Mouse (Mus musculus) ovary, adult 18-20 months (tissue): ENCODE results near the gene Banf2.
A peak's percentile ranks its signal among the peaks of the same experiment; 100 is the strongest.

Source experiments
- DNase-seq: peaks from one replicate; pipeline ENCODE4 v3.0.0; 2022; ENCODE audit warnings: low spot score, mixed read lengths

Gene Banf2

DNA sequence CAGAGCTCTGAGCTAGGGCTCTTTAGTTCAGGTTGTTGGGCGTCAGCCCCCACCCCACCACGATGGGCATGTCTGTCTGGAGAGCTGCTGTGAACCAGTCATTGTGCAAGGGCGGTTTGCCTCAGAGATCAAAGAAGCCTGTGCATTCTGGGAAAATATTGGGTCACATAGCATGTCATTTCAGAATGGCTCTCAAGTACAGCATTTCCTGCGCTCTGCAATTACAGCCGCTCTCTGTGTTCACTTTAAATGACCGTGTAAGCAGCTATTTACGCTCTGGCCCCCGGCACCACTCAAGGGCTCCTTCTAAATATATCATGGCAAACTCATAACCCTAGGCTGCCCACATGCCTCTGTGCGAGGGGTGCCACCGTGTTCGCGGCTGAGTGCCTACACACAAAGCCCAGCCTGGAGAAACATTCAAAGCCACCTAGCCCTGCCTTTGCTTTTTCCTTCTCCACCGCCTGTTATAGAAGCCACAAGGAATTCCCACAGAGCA, 68.7 kb downstream of the Banf2 start:
- no peak for DNase-seq

- no peak for DNase-seq
These were observed 74.5 kb downstream of the Banf2 start for GRCm38 (mm10) chr2:144107374-144107773.

- DNase-seq: no peak
These were observed 75.0 kb downstream of the Banf2 start for GRCm38 (mm10) chr2:144107810-144108209.

- no peak for DNase-seq
These were observed 75.5 kb downstream of the Banf2 start for GRCm38 (mm10) chr2:144108376-144108775.

DNA sequence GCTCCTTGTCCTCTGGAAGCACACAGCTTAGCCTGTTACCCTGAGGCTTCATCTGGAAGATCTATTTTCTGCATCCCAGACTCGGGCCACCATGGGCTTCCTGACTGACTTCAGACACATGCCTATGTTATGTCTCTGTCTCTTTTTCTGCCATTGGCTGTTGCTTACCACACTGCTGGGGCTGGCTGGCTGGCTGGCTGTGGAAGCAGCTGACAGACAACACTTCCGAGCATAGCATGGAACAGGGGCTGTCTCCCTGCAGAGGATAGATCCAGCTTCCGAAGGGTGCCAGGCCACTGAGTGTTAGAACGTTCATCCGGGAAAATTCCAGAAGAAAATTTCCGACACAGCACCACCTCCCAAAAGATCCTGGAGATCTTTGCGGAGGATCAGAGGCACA, 79.1 kb downstream of the Banf2 start:
- no peak for DNase-seq

- DNase-seq: no peak
These were observed 79.8 kb downstream of the Banf2 start for GRCm38 (mm10) chr2:144112666-144113065.

DNA sequence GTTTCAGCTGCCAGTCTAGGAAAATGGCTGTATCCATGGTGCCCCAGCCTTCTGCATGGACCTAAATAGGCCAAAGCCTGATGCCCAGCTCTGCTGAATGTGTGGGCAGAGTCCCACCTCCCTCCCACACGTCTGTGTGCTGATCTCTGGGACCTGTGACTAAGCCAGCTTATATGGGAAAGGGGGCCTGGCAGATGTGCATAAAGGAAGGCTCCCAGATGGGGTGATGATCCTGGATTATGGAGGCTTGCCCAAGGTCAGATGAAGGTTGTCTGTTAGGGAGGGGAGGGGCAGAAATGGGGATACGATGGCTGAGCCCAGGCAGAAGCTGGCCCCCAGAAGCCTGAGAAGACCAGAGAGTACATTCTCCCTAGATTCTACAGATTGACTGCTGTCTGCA, 85.2 kb downstream of the Banf2 start:
- DNase-seq: no peak

DNA sequence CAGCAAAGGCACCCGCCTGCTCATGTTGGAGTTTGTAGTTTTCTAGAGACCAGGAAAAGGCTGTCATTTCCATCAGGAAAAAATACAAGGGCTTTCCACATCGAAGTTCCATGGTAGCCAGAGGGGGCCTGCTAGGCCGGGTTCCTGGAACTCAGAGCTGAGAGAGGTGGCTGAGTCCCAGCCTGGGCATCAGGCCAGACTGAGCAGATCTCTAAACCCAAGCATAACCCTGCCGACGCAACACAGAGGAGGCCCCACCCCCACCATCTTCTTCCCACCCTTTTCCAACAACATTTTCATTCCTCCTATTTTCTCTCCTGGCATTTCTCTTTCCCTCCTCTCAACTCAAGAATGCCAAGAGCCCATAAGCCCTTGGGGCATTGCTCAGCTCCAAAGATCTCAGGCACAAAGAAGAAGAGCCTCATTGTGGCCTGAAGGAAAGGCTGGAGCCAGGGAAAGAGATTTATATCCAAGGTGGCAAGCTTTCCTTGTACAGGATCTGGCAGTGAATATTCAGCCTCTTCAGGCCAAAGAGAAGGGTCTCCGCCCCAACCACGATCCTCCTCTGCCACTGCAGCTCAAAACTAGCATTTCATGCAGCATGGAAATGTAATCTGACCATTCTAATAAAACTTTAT, 87.4 kb downstream of the Banf2 start:
- peak; percentile 33 for DNase-seq

DNA sequence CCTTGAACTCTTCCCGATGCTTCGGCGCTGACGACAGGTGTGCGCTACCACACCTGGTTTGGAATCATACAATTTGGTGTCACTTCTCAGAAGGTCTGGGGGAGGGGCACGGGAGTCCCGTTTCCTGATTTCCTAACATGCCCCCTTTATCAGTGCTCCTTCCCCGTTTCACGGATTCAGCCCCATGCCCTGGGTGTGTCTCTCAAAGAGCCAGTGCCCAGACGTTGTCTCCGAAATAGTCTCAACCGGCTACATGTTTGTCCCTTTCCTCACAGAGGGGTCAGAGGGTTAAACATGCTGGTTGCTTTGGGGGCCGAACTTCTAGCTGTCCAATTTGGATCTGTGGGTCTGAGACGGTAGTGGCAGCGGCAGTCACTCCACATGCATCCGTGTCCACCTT, 89.2 kb downstream of the Banf2 start:
- DNase-seq: no peak
